Mouse (Mus musculus): ENCODE data around the gene Gzmk.
"Not testable (repeated sequence)": the region's sequence is repeated elsewhere in the genome, so short reads cannot be mapped to it uniquely, and the experiment has no call there.

Gene Gzmk
- long read RNA-seq, experiment 1, partial matches to known transcripts = 0 of 5 reads
- long read RNA-seq, experiment 1, other reads (novel, unspliced or antisense) = 4 of 5 reads
- long read RNA-seq, experiment 2, partial matches to known transcripts = 0 of 8 reads
- long read RNA-seq, experiment 2, other reads (novel, unspliced or antisense) = 8 of 8 reads

DNA sequence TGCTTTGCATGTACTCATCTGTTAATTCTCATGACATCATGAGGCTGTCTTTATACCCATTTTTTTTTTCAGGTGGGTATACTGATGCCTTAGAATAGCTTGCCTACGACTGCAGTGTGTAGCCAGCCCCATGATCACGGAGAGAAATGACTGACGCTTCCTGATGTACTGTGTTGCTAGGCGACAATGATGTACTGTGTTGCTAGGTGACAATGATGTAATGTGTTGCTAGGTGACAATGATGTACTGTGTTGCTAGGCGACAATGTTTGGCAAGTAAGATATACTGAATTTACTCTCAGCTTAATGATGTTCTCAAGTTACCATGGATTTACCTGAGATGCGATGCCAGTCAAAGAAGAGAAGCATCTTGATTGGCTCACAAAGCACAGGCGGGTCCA is at the start of gene Gzmk:
Gene Gzmk (minus strand): TSS at position 98 of the 400 bp plus-strand sequence.
- intact Hi-C loops (cut with DNase I) = no loop called here

- intact Hi-C loops (cut with DNase I) = no loop called here
Measured at GRCm38 (mm10) chr13:113271189-113271588, 45.5 kb upstream of the Gzmk start.

GRCm38 (mm10) chr13:113269777-113270776 is 44.4 kb upstream of the Gzmk start:
- intact Hi-C loops (cut with DNase I) = loop anchor here (5.0 kb wide), 2 partner anchors 347 to 402 kb away; partner anchors contain the start of gene Snx18

DNA sequence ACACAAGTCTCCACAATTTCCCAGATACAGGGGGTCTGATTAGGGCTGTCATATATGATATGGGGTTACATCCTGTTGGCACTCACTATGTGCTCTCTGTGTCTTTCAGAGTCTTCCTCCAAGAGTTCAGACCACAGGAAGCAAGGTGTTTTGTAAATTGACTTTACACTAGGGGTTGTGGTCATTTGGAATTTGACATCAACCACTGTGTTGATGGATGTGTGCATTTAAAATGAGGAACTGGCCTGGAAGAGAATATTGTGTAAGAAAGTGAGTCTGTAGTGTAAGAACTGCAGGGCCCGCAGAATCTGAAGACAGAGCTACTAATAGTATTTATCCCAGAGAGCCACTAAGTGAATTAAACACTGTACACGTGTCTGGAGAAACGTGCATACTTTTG is 41.5 kb upstream of the Gzmk start:
- intact Hi-C loops (cut with DNase I) = loop anchor here (5.0 kb wide), 2 partner anchors 350 to 405 kb away; partner anchors contain the start of gene Snx18

- intact Hi-C loops (cut with DNase I) = loop anchor here (1.0 to 5.0 kb wide), 3 partner anchors 220 to 406 kb away; partner anchors contain the start of genes Gpx8 and Snx18
Measured at GRCm38 (mm10) chr13:113266495-113266951, 40.8 kb upstream of the Gzmk start.

DNA sequence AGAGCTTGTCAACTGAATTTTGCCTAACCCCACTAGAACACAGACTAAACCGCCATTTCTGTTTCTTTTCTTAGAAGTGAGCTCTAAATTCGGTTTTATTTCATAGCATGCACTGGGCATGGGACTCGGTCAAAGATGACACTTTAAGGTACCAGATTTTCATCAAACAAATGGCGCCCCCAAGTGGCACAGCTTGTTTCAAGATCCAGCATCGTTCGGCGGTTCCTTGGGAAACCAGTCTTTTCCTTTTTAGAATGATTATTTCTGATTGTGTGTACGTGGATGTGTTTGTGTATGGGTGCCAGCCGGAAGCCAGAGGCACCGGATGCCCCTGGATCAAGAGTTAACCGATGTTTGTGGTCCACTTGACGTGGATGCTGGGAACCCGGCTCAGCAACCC is 39.5 kb upstream of the Gzmk start:
- intact Hi-C loops (cut with DNase I) = loop anchor here (5.0 kb wide), 2 partner anchors 352 to 407 kb away; partner anchors contain the start of gene Snx18

DNA sequence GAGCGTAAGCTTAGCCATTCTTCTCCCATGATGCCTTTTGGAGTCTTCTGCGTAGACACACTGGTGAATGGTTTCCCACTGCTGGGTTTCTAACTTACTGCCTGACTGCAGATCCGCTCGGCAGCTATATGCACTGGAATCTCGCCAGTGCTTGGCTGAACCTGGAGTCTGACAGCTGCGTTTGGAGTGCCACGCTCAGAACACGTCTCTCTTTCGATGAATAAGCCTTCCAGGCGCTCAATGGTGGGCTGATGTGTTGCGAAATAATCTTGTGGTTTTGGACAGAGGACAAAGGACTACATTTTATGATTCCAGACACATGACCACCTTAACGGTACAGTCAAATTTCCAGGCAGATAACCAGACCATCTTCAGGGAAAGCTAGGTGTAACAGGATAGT is 37.1 kb upstream of the Gzmk start:
- intact Hi-C loops (cut with DNase I) = no loop called here

DNA sequence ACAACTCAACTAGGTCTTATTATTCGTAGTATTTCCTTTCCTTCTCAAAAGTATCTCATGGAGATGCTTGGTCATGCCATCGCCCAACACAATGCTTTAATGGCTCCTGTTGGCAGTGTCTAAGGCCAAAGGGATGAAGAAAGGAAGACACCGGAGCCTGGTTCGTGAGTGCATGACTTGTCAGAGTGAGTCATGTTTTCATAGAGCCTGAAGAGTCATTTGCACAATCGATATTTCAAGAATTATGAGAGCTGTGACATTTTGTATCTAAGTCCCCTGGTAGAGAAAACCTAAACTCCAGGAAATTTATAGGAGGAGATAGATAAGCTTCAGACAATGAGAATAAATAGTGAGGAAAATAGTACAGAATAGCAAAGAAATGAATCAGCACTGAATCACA is 33.5 kb upstream of the Gzmk start:
- intact Hi-C loops (cut with DNase I) = no loop called here

DNA sequence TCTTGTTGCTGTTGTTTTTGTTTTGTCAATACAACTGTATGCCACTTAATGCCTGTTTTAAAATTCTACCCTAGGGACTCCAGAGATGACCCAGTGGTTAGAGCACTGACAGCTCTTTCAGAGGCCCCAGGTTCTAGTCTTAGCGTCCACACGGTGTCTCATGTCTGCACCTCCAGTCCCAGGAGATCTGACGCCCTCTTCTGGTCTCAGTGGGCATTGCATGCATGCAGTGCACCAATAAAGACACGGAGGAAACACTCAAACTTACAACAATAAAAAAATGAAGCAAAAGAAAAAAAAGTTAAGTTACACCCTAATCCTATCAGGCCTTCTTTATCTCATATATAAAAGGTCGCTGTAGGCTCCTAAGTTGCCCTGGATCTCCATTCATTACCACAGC is 31.5 kb upstream of the Gzmk start:
- intact Hi-C loops (cut with DNase I) = no loop called here

- intact Hi-C loops (cut with DNase I) = no loop called here
Measured at GRCm38 (mm10) chr13:113256766-113257165, 31.1 kb upstream of the Gzmk start.

DNA sequence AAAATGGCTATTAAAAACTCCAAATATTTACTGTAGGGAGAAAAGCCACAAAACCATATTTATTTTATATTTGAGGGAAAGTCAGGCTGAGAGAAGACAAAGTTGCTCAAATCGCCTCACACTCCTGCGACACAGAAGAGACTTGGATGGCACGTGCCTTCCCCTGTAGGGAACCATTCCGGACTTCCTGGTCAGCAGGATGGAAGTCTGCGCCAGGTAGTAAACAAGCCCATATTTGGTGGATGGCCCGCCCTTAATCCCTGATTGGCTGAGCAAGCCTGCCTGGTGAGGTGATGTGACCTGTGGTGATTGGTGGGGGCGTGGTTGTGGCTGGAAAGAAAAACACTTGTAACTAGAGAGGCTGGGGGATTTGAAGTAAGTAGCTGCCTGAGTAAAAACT is 26.9 kb upstream of the Gzmk start:
- intact Hi-C loops (cut with DNase I) = not testable (repeated sequence)

DNA sequence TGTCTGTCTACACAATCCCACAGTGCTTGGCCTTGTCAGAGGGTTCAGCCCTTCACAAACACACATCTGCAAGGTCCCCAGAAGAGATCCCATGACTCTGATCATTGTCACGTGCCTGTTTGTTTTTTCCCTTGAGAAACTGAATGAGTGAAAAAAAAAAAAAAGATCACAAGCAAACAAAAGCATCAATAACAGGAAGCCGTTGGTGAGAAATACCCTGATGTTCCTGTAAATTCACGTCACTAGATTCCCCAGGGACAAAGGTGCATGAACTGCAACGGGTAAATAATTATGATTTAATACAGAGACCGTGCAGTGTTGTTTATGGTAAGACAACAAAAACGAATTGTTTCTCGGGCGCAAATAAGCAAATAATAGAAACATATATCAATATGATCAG is 19.3 kb upstream of the Gzmk start:
- intact Hi-C loops (cut with DNase I) = no loop called here

DNA sequence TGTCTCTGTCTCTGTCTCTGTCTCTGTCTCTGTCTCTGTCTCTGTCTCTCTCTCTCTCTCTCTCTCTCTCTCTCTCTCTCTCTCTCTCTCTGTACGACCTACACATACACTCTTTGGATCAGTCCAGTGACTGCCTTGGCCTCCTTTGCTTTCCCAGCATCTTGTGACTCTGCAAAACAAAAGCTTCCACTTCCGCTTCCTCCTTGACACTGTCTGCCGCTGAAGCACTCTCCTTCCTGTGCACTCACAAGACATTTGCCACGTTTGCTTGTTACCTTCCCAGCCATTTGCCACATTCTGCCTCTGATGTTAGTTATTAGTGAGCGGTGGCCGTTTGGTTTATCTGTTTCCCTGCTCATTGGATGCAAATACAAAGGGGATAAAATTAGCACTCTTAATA is 16.4 kb upstream of the Gzmk start:
- intact Hi-C loops (cut with DNase I) = no loop called here

DNA sequence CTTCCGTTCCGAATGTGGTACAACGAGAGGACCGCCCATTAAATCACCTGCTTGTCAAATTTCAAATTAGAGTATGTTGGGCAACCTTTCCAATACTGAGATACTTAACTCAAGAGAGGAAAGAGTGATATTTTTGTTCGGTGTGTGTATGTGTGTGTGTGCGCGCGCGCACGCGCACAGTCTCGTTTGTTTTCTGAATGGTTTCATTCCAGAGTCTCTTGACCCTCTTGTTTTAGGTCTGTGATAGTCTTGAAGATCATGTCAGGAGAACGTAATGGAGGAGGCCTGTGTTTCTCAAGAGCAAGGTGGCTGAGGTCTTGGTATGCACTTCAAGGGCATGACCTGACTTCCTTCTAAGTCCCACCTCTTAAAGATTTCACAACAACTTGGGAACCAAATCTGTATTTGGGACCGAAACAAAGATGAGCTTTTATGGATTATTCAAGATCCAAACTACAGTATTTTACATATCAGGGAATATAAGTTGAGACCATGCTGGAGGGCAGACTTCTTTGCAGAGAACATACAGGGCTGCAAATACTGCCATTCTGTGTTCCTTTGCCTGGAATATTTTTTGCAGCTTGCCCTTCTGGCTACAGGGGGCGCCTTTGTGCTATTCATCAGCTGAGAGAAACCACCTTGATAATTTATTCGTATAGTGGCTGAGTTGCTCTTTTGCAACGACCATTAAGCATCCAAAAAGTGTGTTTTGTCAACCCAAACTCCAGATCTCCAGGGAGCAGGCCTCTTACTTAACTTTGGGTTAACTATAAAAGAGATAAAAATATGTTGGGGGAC is 2.2 kb upstream of the Gzmk start:
- intact Hi-C loops (cut with DNase I) = no loop called here

GRCm38 (mm10) chr13:113227076-113227475 is 1.4 kb upstream of the Gzmk start:
- intact Hi-C loops (cut with DNase I) = no loop called here

DNA sequence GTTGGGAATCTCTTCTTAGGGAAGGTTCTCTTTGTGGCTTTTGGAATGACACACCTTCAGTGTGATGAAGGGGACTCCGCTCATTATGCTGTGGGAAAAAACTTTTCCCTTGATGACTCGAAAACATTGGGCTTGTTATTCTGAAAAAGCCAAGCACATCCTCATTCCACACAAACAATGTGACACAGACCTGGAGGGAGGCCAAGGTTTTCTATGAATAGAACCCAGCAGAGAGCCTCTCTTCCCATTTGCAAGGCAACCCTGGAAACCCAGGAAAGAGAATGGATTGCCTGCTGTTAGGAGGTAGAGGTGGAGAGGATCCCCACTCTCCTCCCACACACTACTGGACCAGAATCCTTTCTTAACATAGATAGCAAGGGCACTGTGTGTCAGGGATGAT is 1.6 kb downstream of the Gzmk start:
- intact Hi-C loops (cut with DNase I) = no loop called here

GRCm38 (mm10) chr13:113221851-113222250 is 3.9 kb downstream of the Gzmk start:
- intact Hi-C loops (cut with DNase I) = no loop called here

- intact Hi-C loops (cut with DNase I) = no loop called here
Measured at GRCm38 (mm10) chr13:113213865-113214264, 11.8 kb downstream of the Gzmk start.

DNA sequence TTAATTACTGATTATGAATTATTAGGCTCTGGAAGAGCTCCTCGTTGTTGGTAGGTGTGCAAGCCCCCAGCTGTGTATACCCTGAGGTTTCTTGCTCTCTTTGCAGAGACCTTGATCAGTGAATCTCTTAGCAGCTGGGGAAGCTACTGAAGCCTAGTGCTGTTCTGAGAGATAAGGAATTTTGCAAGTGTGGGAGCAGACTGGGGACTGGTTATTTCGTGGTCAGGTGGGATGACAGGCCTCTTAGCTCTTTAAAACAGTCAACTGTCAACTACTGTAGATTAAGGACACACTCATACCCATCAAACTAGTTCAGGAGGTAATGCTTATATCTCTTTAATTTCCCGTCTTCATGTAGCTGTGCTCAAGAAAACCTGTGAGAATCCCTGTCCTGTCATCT is 13.3 kb downstream of the Gzmk start:
- intact Hi-C loops (cut with DNase I) = no loop called here

DNA sequence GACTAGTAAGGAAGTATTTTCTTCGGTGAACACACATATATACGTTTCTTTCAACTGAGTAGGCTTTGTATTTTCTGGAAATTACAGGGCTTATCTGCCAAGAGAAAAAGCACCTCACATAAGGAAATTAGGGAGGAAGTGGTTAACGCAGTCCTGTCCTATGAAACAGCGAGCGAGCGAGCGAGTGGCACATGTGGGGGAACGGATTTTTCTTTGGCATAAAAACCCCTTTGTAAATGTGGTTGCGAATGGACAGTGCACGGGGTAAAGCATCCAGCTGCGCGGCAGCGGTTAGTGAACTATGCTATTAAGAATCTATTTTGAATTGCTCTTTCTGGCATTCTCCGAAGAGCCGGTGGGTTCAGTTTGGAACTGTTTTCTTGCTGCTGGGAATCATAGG is 14.4 kb downstream of the Gzmk start:
- intact Hi-C loops (cut with DNase I) = no loop called here

GRCm38 (mm10) chr13:113209624-113210023 is 16.1 kb downstream of the Gzmk start, which contains the start of gene Esm1:
TSS of gene Esm1 (plus strand) at chr13:113209659.
- intact Hi-C loops (cut with DNase I) = no loop called here
